Mouse (Mus musculus): Measurements from ENCODE around the gene 2610002M06Rik. TPM values are rescaled to one million over a fixed set of nuclear protein-coding genes. Genes with fewer than 3 reads are reported as not detected.

2610002M06Rik gene
- polyA plus RNA-seq, 1 experiment from 2014 or later = 10.9 TPM

Other genes starting within 250 kb of the 2610002M06Rik start
- gene Tbx22, start 148.4 kb downstream of the 2610002M06Rik start, polyA plus RNA-seq (2015; fragmentation: Nextera tagmentation; extraction: Ambion mirVana) = 0.08 TPM in 1 of 2 replicates, not detected in the other
- 1.2 and 1.4 TPM in 2 replicates for gene Tent5d, start 23.7 kb downstream of the 2610002M06Rik start, polyA plus RNA-seq (2015; fragmentation: Nextera tagmentation; extraction: Ambion mirVana)
- not detected in 2 replicates for gene Gm732, start 132.1 kb upstream of the 2610002M06Rik start, polyA plus RNA-seq (2015; fragmentation: Nextera tagmentation; extraction: Ambion mirVana)

All from heart, embryonic 15.5 days (tissue).